Mouse (Mus musculus) brain, adult 2 months (tissue): ENCODE data around the gene Fars2.

Source experiments
- DNase-seq: peaks from one replicate; pipeline ENCODE4 v3.0.0; 2011; ENCODE audit warnings: low read depth, low spot score

The Fars2 gene

GRCm38 (mm10) chr13:36216005-36216404 lies 98.8 kb downstream of the Fars2 start:
- DNase-seq, result no peak

GRCm38 (mm10) chr13:36218347-36218746 lies 101.1 kb downstream of the Fars2 start:
- no peak for DNase-seq

- DNase-seq, result no peak
Observed at GRCm38 (mm10) chr13:36219506-36219905, 102.3 kb downstream of the Fars2 start.

- DNase-seq, result peak; percentile 48
Observed at GRCm38 (mm10) chr13:36221897-36222296, 104.7 kb downstream of the Fars2 start.

GRCm38 (mm10) chr13:36222721-36223120 lies 105.5 kb downstream of the Fars2 start:
- DNase-seq, result no peak

- DNase-seq, result no peak
Observed at GRCm38 (mm10) chr13:36224431-36224830, 107.2 kb downstream of the Fars2 start.

GRCm38 (mm10) chr13:36242261-36242660 lies 125.0 kb downstream of the Fars2 start:
- no peak for DNase-seq

- peak; percentile 65 for DNase-seq
Observed at GRCm38 (mm10) chr13:36253936-36254335, 136.7 kb downstream of the Fars2 start.

- peak; percentile 18 for DNase-seq
Observed at GRCm38 (mm10) chr13:36257213-36257612, 140.0 kb downstream of the Fars2 start.

GRCm38 (mm10) chr13:36259754-36260153 lies 142.5 kb downstream of the Fars2 start:
- DNase-seq, result no peak

GRCm38 (mm10) chr13:36261299-36261698 lies 144.1 kb downstream of the Fars2 start:
- DNase-seq, result no peak

GRCm38 (mm10) chr13:36263240-36264095 lies 146.3 kb downstream of the Fars2 start:
- DNase-seq, result no peak

- no peak for DNase-seq
Observed at GRCm38 (mm10) chr13:36264391-36264790, 147.2 kb downstream of the Fars2 start.

GRCm38 (mm10) chr13:36265342-36265744 lies 148.1 kb downstream of the Fars2 start:
- peak; percentile 60 for DNase-seq

- peak; percentile 64 for DNase-seq
Observed at GRCm38 (mm10) chr13:36267399-36267798, 150.2 kb downstream of the Fars2 start.

- no peak for DNase-seq
Observed at GRCm38 (mm10) chr13:36270867-36271266, 153.7 kb downstream of the Fars2 start.

GRCm38 (mm10) chr13:36273497-36273896 lies 156.3 kb downstream of the Fars2 start:
- no peak for DNase-seq

GRCm38 (mm10) chr13:36276194-36276593 lies 159.0 kb downstream of the Fars2 start:
- DNase-seq, result no peak

- peak; percentile 88 for DNase-seq
Observed at GRCm38 (mm10) chr13:36282018-36282417, 164.8 kb downstream of the Fars2 start.

- peak; percentile 76 for DNase-seq
Observed at GRCm38 (mm10) chr13:36282785-36283544, 165.8 kb downstream of the Fars2 start.

- no peak for DNase-seq
Observed at GRCm38 (mm10) chr13:36283545-36284067, 166.4 kb downstream of the Fars2 start.

GRCm38 (mm10) chr13:36284097-36284496 lies 166.9 kb downstream of the Fars2 start:
- DNase-seq, result no peak
